Mouse (Mus musculus) kidney, embryonic 14.5 days (tissue): ENCODE data around the gene Dapk2. TPM values are rescaled to one million over a fixed set of nuclear protein-coding genes. Genes with fewer than 3 reads are reported as not detected.
"Not testable (repeated sequence)": the region's sequence is repeated elsewhere in the genome, so short reads cannot be mapped to it uniquely, and the experiment has no call there.

Experiments used
- ATAC-seq: fragments of 200-750 bp; cut with Nextera tagmentation; 2 replicates; pipeline ENCODE4 v1.8.0; 2017; ENCODE audit warnings: moderate number of reproducible peaks, mild to moderate bottlenecking, moderate TSS enrichment, moderate library complexity; ENCODE audit not compliant: low FRiP score, low TSS enrichment
- H3K27ac ChIP-seq: fragments of 300-500 bp; sonication (generic); 2 replicates; pipeline ENCODE4 v1.5.1; 2014; ENCODE audit warnings: low read depth, mild to moderate bottlenecking, low read length, moderate library complexity, mixed read lengths
- H3K27me3 ChIP-seq: fragments of 300-500 bp; sonication (generic); 2 replicates; pipeline ENCODE4 v1.6.1; 2014; ENCODE audit warnings: mild to moderate bottlenecking, low read length; ENCODE audit not compliant: control insufficient read depth, insufficient read depth
- H3K36me3 ChIP-seq: fragments of 300-500 bp; sonication (generic); 2 replicates; pipeline ENCODE4 v1.6.1; 2014; ENCODE audit warnings: low read length, mixed read lengths; ENCODE audit not compliant: control insufficient read depth, insufficient read depth
- H3K4me1 ChIP-seq: fragments of 300-500 bp; sonication (generic); 2 replicates; pipeline ENCODE4 v1.6.1; 2014; ENCODE audit warnings: low read length, mixed read lengths; ENCODE audit not compliant: control insufficient read depth, insufficient read depth
- H3K4me2 ChIP-seq: fragments of 300-500 bp; sonication (generic); replicated peaks from 2 replicates; pipeline ENCODE4 v1.6.1; 2014; ENCODE audit warnings: low read depth, mild to moderate bottlenecking, low read length
- H3K4me3 ChIP-seq: fragments of 300-500 bp; sonication (generic); 2 replicates; pipeline ENCODE4 v1.5.1; 2014; ENCODE audit warnings: mild to moderate bottlenecking, low read length
- H3K9ac ChIP-seq: fragments of 300-500 bp; sonication (generic); 2 replicates; pipeline ENCODE4 v1.6.1; 2014; ENCODE audit warnings: low read depth, mild to moderate bottlenecking, low read length, moderate library complexity
- H3K9me3 ChIP-seq: fragments of 300-500 bp; sonication (generic); 2 replicates; pipeline ENCODE4 v1.6.1; 2016; ENCODE audit warnings: low read length; ENCODE audit not compliant: control insufficient read depth
- WGBS: fragments of 180-500 bp; shearing (Covaris S2); extraction: QIAGEN DNeasy Blood & Tissue Kit; methylation state at CpG from one replicate; pipeline ENCODE4 v1.1.7; 2014; 5-methylcytosine and 5-hydroxymethylcytosine counted together
- polyA plus RNA-seq: library from polyadenylated mRNA; unstranded; fragments of >200 nt; fragmentation: Nextera tagmentation; extraction: Ambion mirVana; gene quantifications from 2 replicates; pipeline ENCODE4 v1.2.1, GENCODE M21; 2014

Gene Dapk2
- polyA plus RNA-seq, 1 experiment from 2014 or later, result 4.2 TPM

GRCm38 (mm10) chr9:66276697-66277385, 118.8 kb downstream of the Dapk2 start:
- no peaks in the 10 kb centered on the region for H3K36me3 ChIP-seq
- no peaks in the 10 kb centered on the region for H3K9me3 ChIP-seq
- no peak overlapping the region for H3K4me2 ChIP-seq
- ATAC-seq, result peak; percentile 81
- H3K4me3 ChIP-seq, result no peak overlapping the region
- H3K27me3 ChIP-seq, result no peaks in the 10 kb centered on the region
- H3K9ac ChIP-seq, result no peak overlapping the region
- 0 out of 2 replicates have a peak overlapping the region, but pooled peaks have one; percentile 18 for H3K27ac ChIP-seq
- 4% methylated on average over 14 of the region's 14 CpGs for WGBS
- peaks cover 24% of the 10 kb centered on the region; the same call in 1 of the 2 replicates for H3K4me1 ChIP-seq

- Histone ChIP-seq H3K4me1 (peaks cover 21% of the 10 kb centered on the region; the same call in 1 of the 2 replicates), H3K9ac (no peak overlapping the region), H3K4me2 (no peak overlapping the region), H3K36me3 (no peaks in the 10 kb centered on the region), H3K4me3 (no peak overlapping the region), H3K27me3 (no peaks in the 10 kb centered on the region), H3K27ac (no peak overlapping the region), H3K9me3 (no peaks in the 10 kb centered on the region)
- no peak for ATAC-seq
These were observed 121.6 kb downstream of the Dapk2 start for GRCm38 (mm10) chr9:66279647-66280046.

DNA sequence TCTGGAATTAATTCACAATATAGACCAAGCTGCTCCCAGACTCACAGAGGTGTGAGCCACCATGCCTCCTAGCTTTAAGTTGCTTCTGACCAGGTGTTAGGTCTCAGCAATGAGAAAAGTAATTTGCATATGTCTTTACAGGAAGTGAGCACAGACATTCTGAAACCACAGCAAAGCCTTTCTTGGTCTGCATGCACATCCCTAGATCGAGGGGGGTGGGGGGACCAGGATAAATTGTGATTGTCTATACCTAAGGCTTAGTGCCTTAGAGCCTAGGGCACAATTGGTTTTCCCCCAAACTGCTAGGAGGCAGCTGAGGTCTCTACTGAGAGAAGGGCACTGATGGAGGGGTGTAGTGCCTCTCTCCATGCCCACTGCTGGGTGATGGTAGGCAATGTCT, 122.5 kb downstream of the Dapk2 start:
- Histone ChIP-seq H3K27ac (no peak overlapping the region), H3K27me3 (no peaks in the 10 kb centered on the region), H3K9me3 (no peaks in the 10 kb centered on the region), H3K4me2 (no peak overlapping the region), H3K4me3 (no peak overlapping the region), H3K36me3 (no peaks in the 10 kb centered on the region), H3K9ac (no peak overlapping the region), H3K4me1 (peaks cover 14% of the 10 kb centered on the region; the same call in 1 of the 2 replicates)
- no peak for ATAC-seq
- 59% methylated on average over 1 of the region's 1 CpGs for WGBS

GRCm38 (mm10) chr9:66281501-66281951, 123.5 kb downstream of the Dapk2 start:
- ATAC-seq, result no peak
- H3K9ac ChIP-seq, result no peak overlapping the region
- H3K27ac ChIP-seq, result no peak overlapping the region
- H3K4me1 ChIP-seq, result peaks cover 5% of the 10 kb centered on the region; the same call in 1 of the 2 replicates
- H3K4me2 ChIP-seq, result no peak overlapping the region
- H3K36me3 ChIP-seq, result no peaks in the 10 kb centered on the region
- 55% methylated on average over 9 of the region's 9 CpGs for WGBS
- no peaks in the 10 kb centered on the region for H3K9me3 ChIP-seq
- H3K4me3 ChIP-seq, result no peak overlapping the region
- no peaks in the 10 kb centered on the region for H3K27me3 ChIP-seq

DNA sequence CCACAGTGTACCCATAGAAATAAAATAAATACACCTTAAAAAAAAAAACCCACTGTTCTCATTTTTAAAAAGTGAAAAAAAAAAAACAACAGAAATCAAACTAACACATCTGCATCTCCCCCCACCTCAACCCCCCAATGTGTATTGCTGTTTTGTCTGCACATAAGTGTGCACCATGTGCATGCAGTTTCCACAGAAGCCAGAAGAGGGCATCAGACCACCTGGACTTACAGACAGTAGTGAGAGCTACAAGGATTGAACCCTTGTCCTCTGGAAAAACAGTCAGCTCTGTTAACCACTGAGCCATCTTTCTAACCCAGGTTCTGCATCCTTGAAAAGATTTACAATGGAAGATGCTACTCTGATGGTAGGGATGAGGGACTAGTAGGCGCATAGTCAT, 124.6 kb downstream of the Dapk2 start:
- Histone ChIP-seq H3K9ac (no peak overlapping the region), H3K27me3 (no peaks in the 10 kb centered on the region), H3K4me3 (no peak overlapping the region), H3K4me1 (no peaks in the 10 kb centered on the region), H3K36me3 (no peaks in the 10 kb centered on the region), H3K9me3 (no peaks in the 10 kb centered on the region), H3K27ac (no peak overlapping the region), H3K4me2 (no peak overlapping the region)
- WGBS, result 97% methylated on average over 1 of the region's 1 CpGs
- no peak for ATAC-seq

- Histone ChIP-seq H3K9me3 (no peaks in the 10 kb centered on the region), H3K4me2 (no peak overlapping the region), H3K9ac (no peak overlapping the region), H3K4me1 (no peaks in the 10 kb centered on the region), H3K27me3 (no peaks in the 10 kb centered on the region), H3K4me3 (no peak overlapping the region), H3K36me3 (no peaks in the 10 kb centered on the region), H3K27ac (no peak overlapping the region)
- no peak for ATAC-seq
- WGBS, result 15% methylated on average over 2 of the region's 2 CpGs
These were observed 125.7 kb downstream of the Dapk2 start for GRCm38 (mm10) chr9:66283565-66284203.

DNA sequence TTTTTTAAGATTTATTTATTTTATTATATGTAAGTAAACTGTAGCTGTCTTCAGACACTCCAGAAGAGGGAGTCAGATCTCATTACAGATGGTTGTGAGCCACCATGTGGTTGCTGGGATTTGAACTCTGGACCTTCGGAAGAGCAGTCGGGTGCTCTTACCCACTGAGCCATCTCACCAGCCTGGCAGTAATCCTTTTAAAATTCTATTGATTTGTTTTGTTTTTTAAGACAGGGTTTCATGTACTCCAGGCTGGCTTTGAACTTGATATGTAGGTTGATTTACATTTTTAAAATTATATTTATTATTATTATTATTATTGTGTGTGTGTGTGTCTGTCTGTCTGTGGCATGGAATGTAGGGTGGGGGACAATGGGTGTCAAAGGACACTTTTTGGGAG, 127.2 kb downstream of the Dapk2 start:
- not testable (repeated sequence) for H3K4me2 ChIP-seq, H3K4me3 ChIP-seq, H3K27me3 ChIP-seq, H3K36me3 ChIP-seq, H3K27ac ChIP-seq, H3K9ac ChIP-seq, H3K9me3 ChIP-seq, H3K4me1 ChIP-seq, ATAC-seq
- 89% methylated on average over 2 of the region's 2 CpGs for WGBS

DNA sequence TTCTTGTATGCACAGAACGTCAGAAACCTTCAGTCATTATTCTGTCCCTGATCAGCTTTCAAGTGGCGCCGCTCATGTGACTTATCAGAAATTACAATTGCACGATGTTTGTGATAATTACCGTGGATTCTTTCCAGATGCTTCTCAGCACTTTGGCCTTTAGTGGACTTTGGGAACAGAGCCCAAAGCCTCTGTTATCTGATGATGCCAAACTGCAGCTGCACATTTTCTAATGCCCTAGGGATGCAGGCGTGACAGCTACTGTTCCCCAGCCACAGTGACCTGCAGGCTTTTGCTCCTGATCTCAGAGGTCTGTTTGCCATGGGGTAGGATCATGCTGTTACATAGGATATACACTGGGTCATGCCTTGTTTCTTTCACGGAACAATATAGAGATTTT, 127.9 kb downstream of the Dapk2 start:
- H3K9ac ChIP-seq, result no peak overlapping the region
- 62% methylated on average over 7 of the region's 7 CpGs for WGBS
- H3K27ac ChIP-seq, result no peak overlapping the region
- H3K4me1 ChIP-seq, result no peaks in the 10 kb centered on the region
- no peak for ATAC-seq
- H3K36me3 ChIP-seq, result no peaks in the 10 kb centered on the region
- H3K4me2 ChIP-seq, result no peak overlapping the region
- no peak overlapping the region for H3K4me3 ChIP-seq
- H3K9me3 ChIP-seq, result no peaks in the 10 kb centered on the region
- no peaks in the 10 kb centered on the region for H3K27me3 ChIP-seq

DNA sequence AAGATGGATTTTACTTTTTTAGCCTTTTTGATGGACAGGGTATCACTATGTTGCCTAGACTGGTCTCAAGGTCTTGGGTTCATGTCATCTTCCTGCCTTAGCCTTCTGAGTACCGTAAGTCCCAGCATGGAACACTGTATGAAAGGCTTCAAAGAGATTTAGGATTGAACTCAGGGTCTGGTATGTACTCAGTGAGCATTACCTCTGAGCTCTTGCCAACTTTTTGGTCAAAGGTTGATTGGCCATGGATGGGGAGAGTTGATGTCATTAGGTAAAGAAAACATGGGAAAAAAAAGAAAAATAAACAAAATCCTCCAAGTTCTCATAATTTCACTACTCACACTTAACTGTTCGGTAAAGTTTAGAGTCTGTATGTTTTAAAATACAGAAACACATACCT, 132.7 kb downstream of the Dapk2 start:
- Histone ChIP-seq H3K4me3 (no peak overlapping the region), H3K4me1 (no peaks in the 10 kb centered on the region), H3K36me3 (no peaks in the 10 kb centered on the region), H3K9me3 (no peaks in the 10 kb centered on the region), H3K9ac (no peak overlapping the region), H3K4me2 (no peak overlapping the region), H3K27ac (no peak overlapping the region), H3K27me3 (no peaks in the 10 kb centered on the region)
- ATAC-seq, result no peak
- WGBS, result 81% methylated on average over 2 of the region's 2 CpGs
